Mouse (Mus musculus) embryo, embryonic 9.5 days (tissue): ENCODE measurements around the gene Otub1.
A peak's percentile ranks its signal among the peaks of the same experiment; 100 is the strongest.

Source experiments
- DNase-seq: peaks from one replicate; pipeline ENCODE4 v3.0.0-alpha.2; 2017; ENCODE audit errors: extremely low spot score

The Otub1 gene

DNA sequence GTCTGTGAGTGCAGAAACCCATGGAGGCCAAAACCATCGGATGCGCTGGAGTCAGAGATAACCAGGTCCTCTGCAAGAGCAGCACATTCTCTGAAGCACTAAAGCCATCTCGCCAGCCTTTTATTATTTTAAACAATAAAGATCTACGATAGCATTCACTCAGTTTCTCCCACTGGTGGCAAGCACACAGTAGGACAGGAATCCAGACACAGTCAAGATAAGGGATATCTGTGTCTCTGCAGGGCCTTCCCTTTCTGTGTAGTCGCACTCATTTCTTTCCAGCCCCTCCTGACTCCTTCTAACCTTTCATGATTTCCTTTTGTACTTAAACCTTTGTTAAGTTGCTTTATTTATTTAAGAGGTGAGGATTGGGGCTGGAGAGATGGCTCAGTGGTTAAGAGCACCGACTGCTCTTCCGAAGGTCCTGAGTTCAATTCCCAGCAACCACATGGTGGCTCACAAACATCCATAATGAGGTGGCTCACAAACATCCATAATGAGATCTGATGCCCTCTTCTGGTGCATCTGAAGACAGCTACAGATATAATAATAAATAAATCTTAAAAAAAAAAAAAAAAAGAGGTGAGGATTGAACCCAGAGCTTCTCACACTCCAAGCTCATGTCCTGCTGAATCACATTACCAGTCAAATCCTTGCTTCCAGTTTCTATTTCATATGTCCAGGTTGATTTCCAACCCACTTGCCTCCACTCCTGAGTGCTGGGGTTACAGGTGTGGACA, 4.0 kb upstream of the Otub1 start:
- DNase-seq: no peak

DNA sequence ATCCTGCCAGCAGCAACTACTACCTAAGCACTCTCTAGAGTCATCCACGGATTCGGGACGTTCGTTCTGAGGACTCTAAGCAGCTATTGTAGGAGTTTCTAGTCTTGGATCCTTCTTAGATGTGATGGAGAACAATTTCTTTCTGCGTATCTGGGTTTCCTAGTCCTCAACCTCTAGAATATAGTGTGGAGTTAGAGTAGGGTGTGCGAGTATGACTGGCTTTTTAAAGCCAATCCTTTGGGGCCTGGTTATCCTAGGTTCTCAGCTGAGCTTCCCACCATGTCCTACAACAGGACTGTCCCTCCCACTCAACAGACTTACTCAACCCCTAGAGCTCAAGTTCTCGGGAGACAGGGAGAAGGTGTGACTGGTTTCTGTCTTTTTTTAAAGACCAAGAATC, 790 bp downstream of the Otub1 start:
- DNase-seq: no peak

- no peak for DNase-seq
Measured at GRCm38 (mm10) chr19:7204898-7205297, 1.2 kb downstream of the Otub1 start.

DNA sequence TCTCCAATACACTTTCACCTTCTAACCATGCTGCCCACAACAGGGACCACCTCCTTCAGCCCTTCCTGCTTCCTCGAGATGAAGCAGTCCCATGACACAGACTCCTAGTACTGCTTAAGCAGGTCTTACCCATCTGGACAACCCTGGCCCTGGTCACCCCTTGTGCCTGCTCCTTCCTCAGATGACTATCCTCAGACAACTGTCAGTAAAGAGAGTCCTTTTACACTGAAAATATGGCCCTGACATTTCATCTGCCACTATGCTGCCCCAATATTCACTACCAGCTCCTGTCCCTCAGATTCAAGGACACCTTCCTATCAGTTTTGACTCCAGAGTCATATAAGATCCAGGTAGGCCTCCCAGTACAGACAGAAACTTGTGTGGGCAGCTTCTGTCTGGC, 5.7 kb downstream of the Otub1 start:
- DNase-seq: no peak

DNA sequence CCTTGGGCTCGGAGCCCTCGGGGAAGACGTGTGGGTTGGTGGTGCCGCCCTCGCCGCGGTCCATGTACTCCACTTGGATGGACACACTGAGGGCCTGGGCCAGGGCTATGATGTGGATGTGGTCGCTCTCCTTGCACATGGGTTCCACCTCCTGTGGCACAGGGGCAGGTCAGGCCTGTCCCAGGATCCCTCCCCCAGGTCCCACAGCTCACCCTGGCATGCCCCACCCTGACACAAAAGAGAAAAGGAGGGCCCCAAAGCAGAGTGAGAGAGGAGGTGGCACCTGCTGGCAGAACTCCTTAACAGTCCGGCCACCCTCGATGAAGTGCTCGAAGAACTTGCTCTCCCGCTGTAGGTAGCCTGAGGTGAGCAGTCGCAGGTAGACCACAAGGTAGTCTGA, 7.0 kb downstream of the Otub1 start:
- no peak for DNase-seq

- no peak for DNase-seq
Measured at GRCm38 (mm10) chr19:7197445-7197844, 8.7 kb downstream of the Otub1 start.

- DNase-seq: peak; percentile 79
Measured at GRCm38 (mm10) chr19:7196741-7197270, 9.3 kb downstream of the Otub1 start.

DNA sequence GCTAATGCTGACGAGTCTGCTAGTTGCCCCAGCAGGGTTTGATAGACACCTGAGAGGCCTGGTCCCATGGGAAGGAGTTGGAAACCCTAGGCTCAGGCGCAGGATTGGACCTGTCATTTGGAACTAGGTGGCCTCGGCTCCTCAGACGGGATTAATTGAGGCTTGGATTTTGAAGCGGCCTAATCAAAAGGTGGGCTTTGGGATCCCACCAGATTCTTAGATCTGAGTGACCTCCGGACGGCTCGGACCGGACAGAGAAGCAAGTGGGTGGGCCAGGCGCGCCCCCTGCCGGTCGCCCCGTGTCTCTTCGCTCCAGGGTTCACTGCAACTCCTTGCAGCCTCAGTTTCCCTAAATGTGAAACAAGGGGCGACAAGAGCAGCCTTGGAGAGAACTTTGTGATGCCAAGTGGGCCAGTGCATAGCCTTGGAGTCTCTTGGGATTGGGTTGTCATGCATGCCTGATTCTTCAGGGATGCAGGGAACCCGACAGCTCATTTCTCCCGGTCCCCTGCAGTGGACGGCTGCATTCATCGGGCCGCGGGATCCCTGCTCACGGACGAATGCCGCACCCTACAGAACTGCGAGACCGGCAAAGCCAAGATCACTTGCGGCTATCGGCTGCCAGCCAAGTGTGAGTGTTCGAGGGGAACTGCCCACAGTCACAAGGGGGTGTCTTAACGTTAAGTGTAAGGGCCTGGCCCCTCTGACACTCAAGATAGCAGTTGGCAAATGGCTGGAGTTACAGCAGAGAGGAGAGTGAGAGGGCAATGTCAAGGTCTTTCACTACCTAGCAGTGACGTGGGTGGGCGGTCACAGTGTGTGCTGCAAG, 10.0 kb downstream of the Otub1 start:
- DNase-seq: peak; percentile 80

DNA sequence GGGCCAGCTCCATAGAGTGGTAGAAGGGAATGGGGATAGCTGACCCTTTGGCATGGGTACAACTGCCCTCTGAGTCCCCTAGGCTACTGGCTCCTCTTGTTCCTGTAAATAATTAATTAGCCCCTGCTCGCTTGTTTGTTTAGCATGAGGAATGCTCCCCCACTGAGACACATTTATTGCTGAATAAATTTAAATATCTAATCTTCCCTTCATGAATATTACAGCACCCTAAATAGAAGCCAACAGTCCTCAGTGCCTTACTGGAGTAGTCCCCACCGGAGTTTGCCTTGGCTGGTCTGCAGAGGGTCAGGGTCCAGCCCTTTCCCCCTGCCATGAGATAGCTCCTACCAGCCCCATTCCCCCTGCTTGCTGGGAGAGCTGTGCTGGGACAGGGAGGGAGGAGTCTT, 13.6 kb downstream of the Otub1 start:
- DNase-seq: no peak

DNA sequence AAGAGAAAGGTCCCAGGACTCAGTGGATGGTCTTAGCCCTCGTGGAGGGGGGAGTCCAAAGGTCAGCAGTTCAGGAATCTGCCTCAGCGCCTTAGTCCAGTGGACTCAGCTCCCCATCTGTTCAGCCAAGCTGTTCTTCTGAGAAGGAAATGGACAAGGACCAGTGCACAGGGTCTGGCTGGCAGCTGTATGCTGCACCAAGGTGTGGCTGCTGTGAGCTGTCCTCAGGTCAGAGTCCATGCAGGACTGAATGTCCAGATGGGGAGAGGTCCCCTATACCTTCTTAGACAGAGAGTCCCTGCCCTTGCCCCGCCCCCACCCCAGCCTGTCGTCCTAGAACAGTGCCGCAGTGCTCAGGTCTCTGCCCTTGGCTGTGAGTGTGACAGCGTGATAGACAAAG, 14.5 kb downstream of the Otub1 start:
- no peak for DNase-seq

- DNase-seq: no peak
Measured at GRCm38 (mm10) chr19:7190986-7191385, 15.1 kb downstream of the Otub1 start.

GRCm38 (mm10) chr19:7189026-7189425, 17.1 kb downstream of the Otub1 start:
- DNase-seq: no peak

- DNase-seq: no peak
Measured at GRCm38 (mm10) chr19:7187157-7187556, 19.0 kb downstream of the Otub1 start.

GRCm38 (mm10) chr19:7185715-7186291, 20.3 kb downstream of the Otub1 start:
- DNase-seq: peak; percentile 84

DNA sequence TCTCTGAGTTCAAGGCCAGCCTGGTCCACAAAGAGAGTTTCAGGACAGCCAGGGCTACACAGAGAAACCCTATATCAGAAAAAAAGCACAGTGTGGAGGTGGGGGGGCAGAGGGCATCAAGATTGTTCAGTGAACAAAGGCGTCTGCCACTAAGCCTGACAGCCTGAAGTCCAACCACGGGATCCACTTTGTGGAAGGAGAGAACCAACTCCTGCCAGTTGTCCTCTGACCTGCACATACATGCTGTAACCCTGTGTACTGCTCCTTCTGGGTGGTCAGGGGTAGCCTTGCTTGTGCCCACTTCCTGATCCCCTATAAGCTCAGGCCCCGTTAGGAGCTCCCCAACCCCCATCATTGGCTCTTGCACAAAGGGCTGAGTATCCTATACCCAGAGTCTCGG, 21.1 kb downstream of the Otub1 start:
- peak; percentile 41 for DNase-seq

DNA sequence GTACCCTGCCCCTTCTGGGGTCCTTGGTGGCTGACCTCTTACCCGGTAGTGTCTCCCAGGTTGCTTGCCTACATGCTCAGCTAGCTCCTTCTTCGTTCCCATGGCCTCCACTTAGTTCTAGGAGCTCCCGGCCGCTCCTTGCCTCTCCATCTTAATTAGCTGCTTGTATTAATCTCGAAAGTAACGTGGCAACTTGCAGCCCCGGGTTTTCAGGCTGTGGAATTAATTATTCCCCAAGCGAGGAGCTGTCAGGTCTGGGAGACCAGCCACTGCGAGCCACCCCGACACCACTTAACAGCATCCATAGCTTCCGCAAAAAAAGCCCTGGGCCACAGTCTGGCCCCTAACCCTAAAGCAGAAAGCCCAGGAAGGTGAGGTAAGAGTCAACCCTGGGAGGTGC, 22.7 kb downstream of the Otub1 start:
- no peak for DNase-seq

- DNase-seq: no peak
Measured at GRCm38 (mm10) chr19:7182273-7182949, 23.7 kb downstream of the Otub1 start.

DNA sequence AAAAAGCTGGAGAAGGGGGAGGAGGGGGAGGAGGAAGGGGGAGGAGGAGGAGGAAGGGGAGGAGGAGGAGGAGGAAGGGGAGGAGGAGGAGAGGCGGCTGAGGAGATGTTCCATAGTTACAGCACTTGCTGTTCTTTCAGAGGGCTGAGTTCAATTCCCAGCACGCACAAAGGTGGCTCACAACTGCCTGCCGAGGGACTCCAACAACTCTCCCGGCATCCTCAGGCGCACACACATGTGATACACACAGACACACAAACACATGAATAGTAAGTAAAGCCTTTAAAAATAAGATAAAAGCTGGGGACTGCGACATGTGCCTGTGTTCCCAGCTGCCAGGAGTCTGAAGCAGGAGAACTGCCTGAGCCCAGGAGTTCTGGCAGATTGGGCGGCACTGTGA, 24.6 kb downstream of the Otub1 start:
- DNase-seq: no peak

DNA sequence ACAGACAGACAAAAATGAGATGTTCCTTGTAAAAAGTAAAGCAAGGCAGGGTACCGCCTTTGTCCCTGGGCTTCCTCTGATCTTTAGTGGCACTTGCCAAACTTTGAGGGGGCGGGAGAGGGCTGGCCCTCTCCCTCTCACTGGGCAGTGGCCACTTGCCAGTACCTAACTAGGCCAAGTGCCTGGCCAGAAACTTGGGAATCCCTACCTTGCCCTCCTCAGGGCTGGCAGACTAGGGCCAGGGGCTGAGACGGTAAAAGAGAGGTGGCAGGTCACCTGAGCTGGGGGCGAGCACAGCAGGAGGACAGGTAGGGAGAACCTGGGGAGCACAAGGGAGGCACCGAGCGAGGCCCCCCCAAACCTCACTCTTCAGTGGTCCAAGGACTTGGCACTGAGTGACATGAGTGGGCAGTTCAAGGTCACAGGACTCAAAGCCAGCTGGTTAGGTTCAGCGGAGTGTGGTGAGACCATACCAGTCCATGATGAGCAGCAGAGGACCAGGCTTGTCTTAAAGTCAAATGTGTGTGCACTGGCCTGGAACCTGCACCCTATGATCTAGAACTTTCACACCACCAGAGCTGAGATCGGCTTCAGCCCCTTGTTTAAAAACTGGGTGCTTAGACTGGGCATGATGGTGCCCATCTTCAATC, 25.2 kb downstream of the Otub1 start:
- DNase-seq: no peak

- no peak for DNase-seq
Measured at GRCm38 (mm10) chr19:7178841-7179452, 27.2 kb downstream of the Otub1 start.
